21 mouse cellular contexts compared by ENCODE assay signal in the genomic region with DNA sequence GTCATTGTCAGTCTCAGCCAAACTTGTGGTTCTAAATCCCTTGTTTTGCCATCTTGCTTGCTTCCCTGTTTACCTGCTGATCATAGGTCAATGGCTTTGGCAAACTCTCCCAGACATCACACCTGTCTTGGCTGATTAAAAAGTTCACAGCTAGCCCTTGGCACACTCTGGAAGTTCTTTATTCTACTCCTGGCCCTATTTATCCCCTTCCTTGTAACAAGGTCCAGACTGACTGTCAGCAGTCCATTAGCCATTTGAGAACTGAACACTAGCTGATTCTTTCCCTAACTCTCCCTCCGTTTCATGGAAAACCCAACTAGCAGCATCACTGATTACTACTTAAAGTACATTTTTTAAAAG. TPM values are rescaled to one million over a fixed set of nuclear protein-coding genes. Genes with fewer than 3 reads are reported as not detected.
DNase-seq lines count a peak whose midpoint lies in the region; ATAC-seq and TF ChIP-seq lines count a peak whose summit lies in the region.
"Had no signal": no experiment of that assay in that cellular context is flagged by ENCODE, and none has a peak within 500 bp of the region (broad histone marks: within the 10 kb centered on the region; RNA-seq: fewer than 3 reads in every experiment).

No protein-coding gene starts in this region.

- H3K4me2 ChIP-seq in hindbrain, embryonic 11.5 days (replicated peaks; ENCODE audit: low read depth, low read length): no peak overlapping the region
- H3K4me2 ChIP-seq in hindbrain, postnatal 0 days (ENCODE audit: low read depth, low read length): no peak overlapping the region
- H3K4me2 ChIP-seq in kidney, embryonic 16.5 days (replicated peaks; ENCODE audit: low read depth, low read length): no peak overlapping the region
- no peak overlapping the region for H3K4me2 ChIP-seq in neural tube, embryonic 12.5 days (replicated peaks)
- H3K4me2 ChIP-seq: embryonic facial prominence, embryonic 12.5 days; liver, embryonic 15.5 days; lung, embryonic 15.5 days; stomach, embryonic 15.5 days had no signal

- no peaks in the 10 kb centered on the region for H3K9me3 ChIP-seq in hindbrain, embryonic 11.5 days (ENCODE audit: control insufficient read depth, low read length)
- no peaks in the 10 kb centered on the region for H3K9me3 ChIP-seq in hindbrain, postnatal 0 days (ENCODE audit: low read length)
- H3K9me3 ChIP-seq in kidney, embryonic 16.5 days (ENCODE audit: low read length): no peaks in the 10 kb centered on the region
- no peaks in the 10 kb centered on the region for H3K9me3 ChIP-seq in neural tube, embryonic 12.5 days
- H3K9me3 ChIP-seq: embryonic facial prominence, embryonic 12.5 days; liver, embryonic 15.5 days; lung, embryonic 15.5 days; megakaryocyte, embryonic 14.5 days; stomach, embryonic 15.5 days had no signal

- H3K27ac ChIP-seq in hindbrain, embryonic 11.5 days (ENCODE audit: low read depth, low read length): no peak overlapping the region
- no peak overlapping the region for H3K27ac ChIP-seq in hindbrain, postnatal 0 days
- 0 out of 2 replicates have a peak overlapping the region, but pooled peaks have one; percentile 24 for H3K27ac ChIP-seq in kidney, embryonic 16.5 days (ENCODE audit: low read length)
- H3K27ac ChIP-seq in neural tube, embryonic 12.5 days: no peak overlapping the region
- H3K27ac ChIP-seq: embryonic facial prominence, embryonic 12.5 days; gastrocnemius, adult 2 months; liver, embryonic 15.5 days; lung, embryonic 15.5 days; stomach, embryonic 15.5 days had no signal

- H3K9ac ChIP-seq in hindbrain, embryonic 11.5 days (ENCODE audit: low read depth, low read length): no peak overlapping the region
- H3K9ac ChIP-seq in hindbrain, postnatal 0 days (replicated peaks; ENCODE audit: low read length): no peak overlapping the region
- H3K9ac ChIP-seq in kidney, embryonic 16.5 days (replicated peaks; ENCODE audit: low read length): no peak overlapping the region
- H3K9ac ChIP-seq in neural tube, embryonic 12.5 days: no peak overlapping the region
- H3K9ac ChIP-seq: embryonic facial prominence, embryonic 12.5 days; liver, embryonic 15.5 days; lung, embryonic 15.5 days; stomach, embryonic 15.5 days had no signal

- peak; percentile 6; the same call in 1 of the 2 replicates for ATAC-seq in hindbrain, embryonic 11.5 days (ENCODE audit: low FRiP score)
- ATAC-seq in hindbrain, postnatal 0 days: no peak; the same call in 1 of the 2 replicates
- ATAC-seq in kidney, embryonic 16.5 days (ENCODE audit: low FRiP score, low TSS enrichment): no peak
- peak; percentile 40; the same call in 1 of the 2 replicates for ATAC-seq in neural tube, embryonic 12.5 days (ENCODE audit: low FRiP score, low read depth)
- ATAC-seq: inflammation-experienced regulatory T-cells, adult 6 months had no signal

- no peaks in the 10 kb centered on the region for H3K27me3 ChIP-seq in hindbrain, embryonic 11.5 days (ENCODE audit: control insufficient read depth, insufficient read depth, low read length)
- H3K27me3 ChIP-seq in hindbrain, postnatal 0 days (ENCODE audit: insufficient read depth, low read length): no peaks in the 10 kb centered on the region
- no peaks in the 10 kb centered on the region for H3K27me3 ChIP-seq in kidney, embryonic 16.5 days (ENCODE audit: insufficient read depth, low read length)
- no peaks in the 10 kb centered on the region for H3K27me3 ChIP-seq in neural tube, embryonic 12.5 days (replicated peaks)
- H3K27me3 ChIP-seq: embryonic facial prominence, embryonic 12.5 days; liver, embryonic 15.5 days; lung, embryonic 15.5 days; megakaryocyte, embryonic 14.5 days; stomach, embryonic 15.5 days had no signal

- no peak overlapping the region for H3K4me3 ChIP-seq in hindbrain, embryonic 11.5 days (ENCODE audit: low read depth, low read length)
- no peak overlapping the region for H3K4me3 ChIP-seq in hindbrain, postnatal 0 days (ENCODE audit: low read length)
- no peak overlapping the region for H3K4me3 ChIP-seq in kidney, embryonic 16.5 days (ENCODE audit: low read length)
- no peak overlapping the region for H3K4me3 ChIP-seq in neural tube, embryonic 12.5 days
- H3K4me3 ChIP-seq: embryonic facial prominence, embryonic 12.5 days; gastrocnemius, adult 2 months; liver, embryonic 15.5 days; lung, embryonic 15.5 days; megakaryocyte, embryonic 14.5 days; stomach, embryonic 15.5 days had no signal

- no peaks in the 10 kb centered on the region for H3K4me1 ChIP-seq in hindbrain, embryonic 11.5 days (replicated peaks; ENCODE audit: control insufficient read depth, insufficient read depth, low read length)
- no peaks in the 10 kb centered on the region for H3K4me1 ChIP-seq in hindbrain, postnatal 0 days (ENCODE audit: insufficient read depth, low read length)
- peaks cover 10% of the 10 kb centered on the region; the same call in 1 of the 2 replicates for H3K4me1 ChIP-seq in kidney, embryonic 16.5 days (ENCODE audit: insufficient read depth, low read length)
- peaks cover 15% of the 10 kb centered on the region for H3K4me1 ChIP-seq in neural tube, embryonic 12.5 days
- H3K4me1 ChIP-seq: embryonic facial prominence, embryonic 12.5 days; liver, embryonic 15.5 days; lung, embryonic 15.5 days; stomach, embryonic 15.5 days had no signal

- no peak for DNase-seq in hindbrain, embryonic 11.5 days (ENCODE audit: low spot score)
- no peak for DNase-seq in hindbrain, postnatal 0 days (ENCODE audit: low spot score)
- DNase-seq in kidney, postnatal 14 days: no peak
- DNase-seq in neural tube, embryonic 10.5 days (ENCODE audit: extremely low spot score, low spot score): no peak
- no peak for DNase-seq in thymus, postnatal 14 days
- DNase-seq: adrenal gland, postnatal 10 days; cerebellum, adult 2 months; cerebellum, postnatal 25 days; gastrocnemius, adult 2 months; kidney, adult 18-20 months; layer of hippocampus, adult 9-11 months; lung, postnatal 36 days; thymus, postnatal 4 days had no signal

- WGBS in hindbrain, embryonic 11.5 days: 38% methylated on average over 1 of the region's 1 CpGs
- 19% methylated on average over 1 of the region's 1 CpGs for WGBS in hindbrain, postnatal 0 days
- 73% methylated on average over 1 of the region's 1 CpGs for WGBS in kidney, embryonic 16.5 days
- 46% methylated on average over 1 of the region's 1 CpGs for WGBS in neural tube, embryonic 12.5 days

- no peak for TF ChIP-seq CTCF in hindbrain, postnatal 0 days (IDR thresholded peaks at IDR 0.05; ENCODE audit: low read depth)

- no peaks in the 10 kb centered on the region for H3K36me3 ChIP-seq in hindbrain, embryonic 11.5 days (ENCODE audit: control insufficient read depth, insufficient read depth, low read length)
- no peaks in the 10 kb centered on the region for H3K36me3 ChIP-seq in hindbrain, postnatal 0 days (ENCODE audit: insufficient read depth, low read length)
- no peaks in the 10 kb centered on the region for H3K36me3 ChIP-seq in kidney, embryonic 16.5 days (ENCODE audit: insufficient read depth, low read length)
- no peaks in the 10 kb centered on the region for H3K36me3 ChIP-seq in neural tube, embryonic 12.5 days
- H3K36me3 ChIP-seq: embryonic facial prominence, embryonic 12.5 days; liver, embryonic 15.5 days; lung, embryonic 15.5 days; stomach, embryonic 15.5 days had no signal

RNA-seq across cellular contexts. Expression of a gene that starts 48.6 kb away (rescaled TPM):
- 16.0 TPM in 2 replicates for polyA plus RNA-seq in hindbrain, embryonic 11.5 days (2014; fragmentation: Nextera tagmentation; extraction: Ambion mirVana)
- total RNA-seq in hindbrain, postnatal 0 days (2014; rRNA removed): 5.3 and 8.0 TPM in 2 replicates
- 14.5 and 15.2 TPM in 2 replicates for polyA plus RNA-seq in hindbrain, postnatal 0 days (2015; fragmentation: Nextera tagmentation; extraction: Ambion mirVana)
- 7.8 and 9.1 TPM in 2 replicates for polyA plus RNA-seq in kidney, embryonic 16.5 days (2015; fragmentation: Nextera tagmentation; extraction: Ambion mirVana)
- polyA plus RNA-seq in neural tube, embryonic 12.5 days (2016; fragmentation: Nextera tagmentation; extraction: Ambion mirVana): 14.1 and 15.7 TPM in 2 replicates

Comparison
In these comparisons a context has a peak if more than half of its experiments do, and no peak if none do; other contexts are left out.
1. ATAC-seq: peak in hindbrain, embryonic 11.5 days (single experiment) and neural tube, embryonic 12.5 days (single experiment); none in hindbrain, postnatal 0 days (single experiment) and kidney, embryonic 16.5 days (single experiment).